Mouse (Mus musculus) Patski (cell line): Measurements from ENCODE around the gene Nudt2. TPM values are rescaled to one million over a fixed set of nuclear protein-coding genes. Genes with fewer than 3 reads are reported as not detected.

Experiments
- ATAC-seq: fragments of 100-300 bp; one replicate; pipeline ENCODE4 v1.8.0; 2021
- CTCF ChIA-PET: fragments of 350-600 bp; sonication (Branson Sonifier 250); formaldehyde crosslinking; loops from one replicate; lab custom pipeline; 2022; ENCODE audit warnings: inconsistent platforms; lab: Charles Lee
- POLR2A ChIA-PET: fragments of 350-600 bp; sonication (Branson Sonifier 250); formaldehyde crosslinking; loops from one replicate; lab custom pipeline; 2022; ENCODE audit warnings: antibody characterized with exemption, inconsistent platforms; lab: Charles Lee
- DNase-seq: peaks from one replicate; pipeline ENCODE4 v3.0.0-alpha.2; 2011; ENCODE audit warnings: low read depth, low spot score
- H3K27me3 ChIP-seq: fragments of 371-371 bp; one replicate; pipeline ENCODE4 v1.5.1; 2021
- CTCF ChIP-seq: fragments of 100-300 bp; IDR thresholded peaks from one replicate; pipeline ENCODE4 v1.5.1; 2021
- in situ Hi-C: fragments of 300-500 bp; cut with MboI; formaldehyde crosslinking; loops from 3 replicates; pipeline ENCODE4 v1.11.1; 2018; ENCODE audit warnings: low pct_unique_long_range_greater_than_20kb, mixed read lengths
- polyA plus RNA-seq: library from polyadenylated mRNA; unstranded; gene quantifications from one replicate; pipeline ENCODE4 v1.2.3, GENCODE M21; 2021

Gene Nudt2
- polyA plus RNA-seq, 1 experiment from 2014 or later, result 31.0 TPM

DNA sequence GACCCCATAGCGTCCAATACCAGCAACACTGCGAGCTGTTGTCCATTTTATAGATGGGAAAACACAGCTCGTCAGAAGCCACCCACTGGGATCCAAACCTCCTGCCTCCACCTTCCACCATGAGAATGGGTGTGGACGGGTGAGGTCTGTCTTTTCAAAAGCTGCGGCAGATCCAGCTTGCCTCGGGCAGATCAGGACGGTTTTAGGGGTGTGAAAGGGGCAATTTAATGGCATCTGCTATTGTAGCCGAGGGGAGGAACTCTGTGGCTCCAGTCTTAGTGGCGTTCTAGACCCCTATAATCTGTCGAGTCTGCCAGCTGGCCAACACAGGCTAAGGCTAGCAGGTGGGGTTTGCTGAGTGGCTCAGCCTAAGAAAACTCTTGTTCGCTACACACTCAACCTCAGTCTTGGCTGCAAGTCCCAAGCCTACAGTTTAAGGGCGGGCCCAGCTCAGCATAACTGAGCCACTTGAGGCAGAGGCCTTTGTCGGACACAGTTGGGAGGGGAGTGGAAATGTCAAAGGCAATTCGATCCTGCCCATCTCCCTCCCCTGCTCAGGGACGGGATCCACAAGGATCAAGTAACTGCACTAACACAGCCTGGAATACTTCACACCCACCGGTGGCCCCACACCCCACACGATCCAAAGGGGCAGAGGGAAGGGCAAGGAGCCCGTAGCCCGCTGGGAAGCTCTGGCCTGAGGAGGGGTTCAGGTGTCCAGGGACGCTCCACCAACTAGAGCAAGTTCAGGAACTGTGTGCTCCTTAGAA, 37.4 kb downstream of the Nudt2 start:
- no peak for DNase-seq
- no peak for TF ChIP-seq CTCF
- ATAC-seq, result peak; percentile 18
- ChIA-PET POLR2A (no interaction called here), CTCF (interaction anchor here (0.8 to 1.1 kb wide), 3 partner anchors 20 to 45 kb away, joined by 3 read pairs; no protein-coding TSS in a partner anchor)
- in situ Hi-C loops, result no loop called here
- H3K27me3 ChIP-seq, result no peaks in the 10 kb centered on the region

DNA sequence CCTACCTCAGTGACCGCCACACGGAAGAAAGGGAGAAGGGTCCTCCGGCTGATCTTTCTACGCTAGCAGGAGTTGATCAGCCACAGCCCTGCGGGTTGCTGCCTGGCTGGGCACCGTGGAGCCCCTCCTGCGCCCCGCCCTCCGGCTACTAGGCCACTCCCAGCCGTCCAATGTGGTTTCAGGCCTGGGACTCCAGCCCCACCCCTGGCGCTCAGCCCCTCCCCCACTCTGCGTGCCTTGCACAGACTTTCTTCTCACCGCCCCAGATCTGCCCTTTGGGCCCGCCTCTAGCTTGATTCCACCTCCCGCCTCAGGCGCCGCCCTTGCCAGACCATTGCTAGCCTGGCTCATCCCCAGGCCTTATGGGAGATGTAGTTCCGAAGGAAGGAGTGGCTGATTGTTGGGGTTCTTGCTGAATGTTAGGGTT, 38.0 kb downstream of the Nudt2 start, which contains the start of gene AI464131:
Gene AI464131, minus strand, starts transcription at position 91 of the 427 bp plus-strand sequence.
- DNase-seq (peak; percentile 77), ATAC-seq (peak; percentile 97)
- ChIA-PET CTCF (interaction anchor here (0.8 to 1.1 kb wide), 3 partner anchors 19 to 44 kb away, joined by 3 read pairs; no protein-coding TSS in a partner anchor), POLR2A (interaction anchor here (0.7 kb wide), 1 partner anchor 18 kb away, joined by 7 read pairs; no protein-coding TSS in a partner anchor)
- no peak for TF ChIP-seq CTCF
- H3K27me3 ChIP-seq, result no peaks in the 10 kb centered on the region
- in situ Hi-C loops, result no loop called here

DNA sequence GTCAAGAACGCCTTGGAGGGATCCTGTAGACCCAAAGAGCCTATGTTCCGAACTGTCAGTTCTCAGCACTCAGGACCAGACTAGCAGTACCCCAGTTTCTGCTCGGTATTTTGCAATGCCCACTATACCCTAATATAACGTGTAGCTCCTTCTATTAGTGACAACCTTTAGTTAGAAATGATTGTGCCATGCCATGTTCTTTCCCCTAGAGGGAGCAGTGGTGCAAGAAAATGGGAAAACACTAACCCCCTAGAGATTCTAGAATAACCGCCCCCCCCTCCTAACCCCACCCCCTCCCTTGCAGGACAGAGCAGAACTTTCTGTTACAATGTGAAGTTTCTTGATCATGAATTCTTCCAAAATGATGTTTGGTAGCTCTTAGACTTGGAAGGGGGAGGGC, 39.4 kb downstream of the Nudt2 start:
- no peak for TF ChIP-seq CTCF
- in situ Hi-C loops, result no loop called here
- DNase-seq (no peak), ATAC-seq (no peak)
- H3K27me3 ChIP-seq, result no peaks in the 10 kb centered on the region
- ChIA-PET POLR2A (no interaction called here), CTCF (interaction anchor here (0.9 to 1.7 kb wide), 4 partner anchors 18 to 203 kb away, joined by 3 to 6 read pairs (median 5); no protein-coding TSS in a partner anchor)

DNA sequence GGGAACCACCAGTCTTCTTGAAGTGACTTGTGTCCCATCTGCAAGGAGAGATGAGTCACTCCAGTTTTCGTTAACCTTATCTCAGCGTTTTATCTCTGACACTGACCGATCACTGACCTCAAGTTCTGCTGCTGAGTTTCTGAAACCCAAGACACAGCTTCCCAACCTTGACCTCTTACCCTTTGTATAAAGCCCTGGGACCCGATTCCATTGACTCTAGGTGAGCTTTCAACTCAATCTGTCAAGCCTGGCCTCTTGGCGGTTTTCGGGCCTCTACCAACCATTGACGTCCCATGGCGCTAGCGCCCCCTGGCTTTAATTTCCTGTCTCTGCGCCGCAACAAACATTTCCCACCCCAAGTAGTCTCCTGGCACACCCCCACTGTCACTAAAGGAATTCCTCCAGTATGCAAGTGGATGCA, 40.2 kb downstream of the Nudt2 start:
- CTCF ChIA-PET, result interaction anchor here (1.6 to 1.7 kb wide), 2 partner anchors 17 to 37 kb away, joined by 6 read pairs; no protein-coding TSS in a partner anchor
- no peaks in the 10 kb centered on the region for H3K27me3 ChIP-seq
- no peak for DNase-seq
- no peak for TF ChIP-seq CTCF
- no peak for ATAC-seq
- in situ Hi-C loops, result loop anchor here (5.0 kb wide), 1 partner anchor 38 kb away; the partner anchor contains the start of gene Nudt2
- POLR2A ChIA-PET, result no interaction called here

DNA sequence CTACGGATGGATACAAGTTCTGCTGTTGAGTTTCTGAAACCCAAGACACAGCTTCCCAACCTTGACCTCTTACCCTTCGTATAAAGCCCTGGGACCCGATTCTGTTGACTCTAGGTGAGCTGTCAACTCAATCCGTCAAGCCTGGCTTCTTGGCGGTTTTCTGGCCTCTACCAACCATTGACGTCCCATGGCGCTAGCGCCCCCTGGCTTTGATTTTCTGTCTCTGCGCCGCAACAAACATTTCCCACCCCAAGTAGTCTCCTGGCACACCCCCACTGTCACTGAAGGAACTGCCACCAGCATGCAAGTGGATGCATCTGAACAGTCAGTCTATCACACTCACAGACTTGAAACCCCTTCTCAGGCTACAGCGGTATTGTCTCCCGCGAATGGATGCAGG, 41.2 kb downstream of the Nudt2 start:
- CTCF ChIA-PET, result no interaction called here
- ATAC-seq (no peak), DNase-seq (no peak)
- POLR2A ChIA-PET, result no interaction called here
- H3K27me3 ChIP-seq, result no peaks in the 10 kb centered on the region
- TF ChIP-seq CTCF, result no peak
- in situ Hi-C loops, result loop anchor here (5.0 kb wide), 1 partner anchor 39 kb away; the partner anchor contains the start of gene Nudt2

DNA sequence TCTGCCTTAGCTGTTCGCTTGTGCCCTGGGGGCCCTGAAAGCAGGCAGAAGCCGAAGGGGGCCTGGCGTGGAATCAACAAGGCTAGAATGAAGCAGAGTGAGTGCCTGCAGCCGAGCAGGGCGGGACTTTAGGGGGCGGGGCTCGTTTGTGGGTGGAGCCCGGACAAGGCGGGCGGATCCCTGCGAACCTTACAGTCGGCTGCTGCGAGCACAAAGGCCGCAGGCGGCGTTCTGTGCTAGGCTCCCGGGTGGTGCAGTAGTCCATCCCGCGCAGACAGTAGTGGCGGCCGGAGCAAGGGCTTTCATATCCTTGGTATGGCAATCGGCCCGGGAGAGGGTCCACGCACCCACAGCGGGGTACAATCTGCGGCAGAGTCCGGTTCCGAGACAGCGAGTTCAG, 42.0 kb downstream of the Nudt2 start:
- H3K27me3 ChIP-seq, result no peaks in the 10 kb centered on the region
- in situ Hi-C loops, result loop anchor here (5.0 kb wide), 1 partner anchor 40 kb away; the partner anchor contains the start of gene Nudt2
- no peak for DNase-seq
- ChIA-PET CTCF (interaction anchor here (1.5 to 2.1 kb wide), 2 partner anchors 16 to 38 kb away, joined by 4 to 7 read pairs; no protein-coding TSS in a partner anchor), POLR2A (interaction anchor here (0.6 kb wide), 1 partner anchor 37 kb away, joined by 6 read pairs; no protein-coding TSS in a partner anchor)
- ATAC-seq, result no peak
- no peak for TF ChIP-seq CTCF

GRCm38 (mm10) chr4:41507326-41507924, 42.5 kb downstream of the Nudt2 start:
- CTCF ChIA-PET, result interaction anchor here (1.1 to 2.1 kb wide), 3 partner anchors 14 to 39 kb away, joined by 3 to 7 read pairs (median 4); no protein-coding TSS in a partner anchor
- in situ Hi-C loops, result loop anchor here (5.0 kb wide), 1 partner anchor 40 kb away; the partner anchor contains the start of gene Nudt2
- H3K27me3 ChIP-seq, result no peaks in the 10 kb centered on the region
- no peak for TF ChIP-seq CTCF
- no peak for DNase-seq
- POLR2A ChIA-PET, result interaction anchor here (0.6 kb wide), 2 partner anchors 12 to 36 kb away, joined by 3 to 6 read pairs; no protein-coding TSS in a partner anchor
- no peak for ATAC-seq

DNA sequence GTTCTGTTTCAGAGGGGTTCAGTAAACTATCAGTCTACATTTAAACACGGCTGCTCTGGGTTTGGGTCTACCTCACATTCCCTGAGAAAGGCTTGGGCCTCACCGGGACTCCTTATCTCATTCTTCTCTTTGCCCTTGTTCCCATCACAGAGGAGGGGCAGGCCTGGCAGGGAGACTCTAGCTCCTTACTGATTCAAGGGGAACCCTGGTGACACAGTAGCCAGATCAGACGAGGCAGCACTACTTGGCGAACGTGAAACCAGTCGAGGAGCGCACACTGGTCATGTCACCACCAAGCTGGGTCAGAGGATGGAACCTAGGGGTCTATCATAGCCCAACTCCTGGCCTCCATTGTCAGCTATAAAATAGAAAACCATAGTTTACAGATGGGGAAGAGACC, 43.0 kb downstream of the Nudt2 start:
- DNase-seq, result no peak
- H3K27me3 ChIP-seq, result no peaks in the 10 kb centered on the region
- no peak for ATAC-seq
- in situ Hi-C loops, result loop anchor here (5.0 kb wide), 1 partner anchor 41 kb away; the partner anchor contains the start of gene Nudt2
- POLR2A ChIA-PET, result interaction anchor here (0.6 kb wide), 1 partner anchor 13 kb away, joined by 3 read pairs; no protein-coding TSS in a partner anchor
- CTCF ChIA-PET, result interaction anchor here (1.0 to 2.1 kb wide), 4 partner anchors 14 to 206 kb away, joined by 3 to 7 read pairs (median 4); no protein-coding TSS in a partner anchor
- TF ChIP-seq CTCF, result no peak

DNA sequence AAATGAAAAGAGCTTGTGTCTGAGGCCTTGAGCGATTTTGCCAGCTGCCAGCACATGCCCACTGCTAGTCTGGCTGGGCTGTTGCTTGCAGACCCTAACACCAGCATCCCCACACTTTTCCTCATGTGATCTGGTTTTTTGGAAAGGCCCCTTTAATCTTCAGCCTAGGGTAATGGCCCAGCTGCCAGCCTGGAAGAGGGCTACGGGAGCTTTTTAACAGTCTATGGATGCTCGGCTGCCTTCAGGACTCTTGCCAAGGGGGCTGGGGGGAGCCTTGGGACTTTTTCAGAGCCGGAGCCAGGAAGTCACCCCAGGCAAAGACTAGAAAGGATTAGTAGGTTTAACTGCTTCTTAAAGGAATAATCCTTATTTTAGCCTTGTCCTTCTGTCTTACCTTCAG, 48.4 kb downstream of the Nudt2 start:
- no peak for ATAC-seq
- CTCF ChIA-PET, result interaction anchor here (1.4 to 1.7 kb wide), 2 partner anchors 9 to 45 kb away, joined by 3 to 4 read pairs; no protein-coding TSS in a partner anchor
- H3K27me3 ChIP-seq, result no peaks in the 10 kb centered on the region
- TF ChIP-seq CTCF, result no peak
- DNase-seq, result no peak
- in situ Hi-C loops, result no loop called here
- POLR2A ChIA-PET, result no interaction called here

DNA sequence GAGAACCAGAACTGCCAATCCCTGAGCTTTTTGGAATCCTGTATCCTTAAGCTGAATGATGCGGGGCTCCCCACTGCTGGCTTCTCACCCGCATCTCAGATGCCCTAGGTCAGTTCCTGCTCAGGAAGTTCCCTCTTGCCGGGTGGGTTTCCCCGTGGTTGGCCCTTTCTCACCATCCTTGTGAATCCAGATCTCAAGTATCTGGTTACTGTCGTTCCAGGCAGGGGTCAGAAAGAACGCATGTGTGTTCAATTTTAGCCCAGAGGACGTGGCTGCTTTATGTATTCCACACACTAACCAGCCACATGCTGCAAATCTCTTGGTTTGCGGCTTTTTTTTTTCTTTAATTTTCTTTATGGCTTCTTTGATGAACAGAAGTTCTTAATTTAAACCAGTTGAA, 48.8 kb downstream of the Nudt2 start:
- in situ Hi-C loops, result no loop called here
- ChIA-PET POLR2A (interaction anchor here (0.6 kb wide), 1 partner anchor 31 kb away, joined by 3 read pairs; no protein-coding TSS in a partner anchor), CTCF (interaction anchor here (1.4 to 1.7 kb wide), 2 partner anchors 9 to 45 kb away, joined by 3 to 4 read pairs; no protein-coding TSS in a partner anchor)
- DNase-seq (no peak), ATAC-seq (no peak)
- no peaks in the 10 kb centered on the region for H3K27me3 ChIP-seq
- no peak for TF ChIP-seq CTCF
